Comparison of ENCODE assay signal across 8 mouse cellular contexts in the genomic region with DNA sequence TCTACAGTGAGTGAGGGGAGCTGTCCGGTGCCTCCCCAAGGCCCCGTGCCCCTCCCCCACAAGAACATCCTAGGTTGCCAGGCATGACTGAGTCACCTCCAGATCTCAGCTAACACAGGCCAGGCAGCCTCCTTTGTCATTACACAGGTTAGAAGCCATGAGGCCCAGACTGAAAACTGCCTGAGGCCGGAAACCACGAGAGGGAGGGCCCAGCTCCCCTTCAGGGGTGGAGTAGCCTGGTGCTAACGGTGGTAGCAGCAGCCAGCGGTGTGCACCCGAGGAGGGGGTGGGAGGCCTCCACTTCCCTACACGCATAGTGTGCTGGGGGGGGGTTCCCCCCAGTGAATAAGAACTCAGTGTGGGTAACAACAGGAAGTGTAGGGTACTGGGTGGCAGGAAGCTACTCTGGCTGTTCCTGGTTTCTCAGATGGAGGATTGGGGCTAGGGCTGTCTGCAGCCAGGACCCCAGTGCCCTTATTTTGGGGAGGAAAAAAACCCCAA. TPM values are rescaled to one million over a fixed set of nuclear protein-coding genes. Genes with fewer than 3 reads are reported as not detected.
DNase-seq lines count a peak whose midpoint lies in the region; ATAC-seq and TF ChIP-seq lines count a peak whose summit lies in the region.

No protein-coding gene starts in this region.

- TF ChIP-seq POLR2A in small intestine, adult 2 months (IDR thresholded peaks at IDR 0.05; ENCODE audit: low read depth, low read length): no peak

- no peak overlapping the region for H3K27ac ChIP-seq in hindbrain, embryonic 13.5 days
- H3K27ac ChIP-seq in hindbrain, embryonic 10.5 days: no peak overlapping the region
- H3K27ac ChIP-seq in limb, embryonic 11.5 days (replicated peaks; ENCODE audit: low read depth, low read length): no peak overlapping the region
- H3K27ac ChIP-seq in small intestine, adult 2 months (ENCODE audit: insufficient read depth, low read depth, low read length): peak overlapping the region; percentile 27; the same call in 1 of the 2 replicates
- H3K27ac ChIP-seq in forebrain, embryonic 14.5 days (ENCODE audit: low read depth, low read length): no peak overlapping the region

- H3K36me3 ChIP-seq in hindbrain, embryonic 13.5 days: no peaks in the 10 kb centered on the region
- H3K36me3 ChIP-seq in hindbrain, embryonic 10.5 days: no peaks in the 10 kb centered on the region
- H3K36me3 ChIP-seq in limb, embryonic 11.5 days (ENCODE audit: control insufficient read depth, insufficient read depth, low read length): no peaks in the 10 kb centered on the region
- H3K36me3 ChIP-seq in small intestine, adult 2 months (ENCODE audit: control insufficient read depth, insufficient read depth, low read length): no peaks in the 10 kb centered on the region
- H3K36me3 ChIP-seq in forebrain, embryonic 14.5 days (ENCODE audit: control insufficient read depth, insufficient read depth, low read length): no peaks in the 10 kb centered on the region

- WGBS in hindbrain, embryonic 13.5 days: 50% methylated on average over 8 of the region's 8 CpGs
- 61% methylated on average over 8 of the region's 8 CpGs for WGBS in hindbrain, embryonic 10.5 days
- WGBS in limb, embryonic 11.5 days: 48% methylated on average over 8 of the region's 8 CpGs
- WGBS in small intestine, adult 2 months: 59% methylated on average over 8 of the region's 8 CpGs
- WGBS in forebrain, embryonic 14.5 days: 62% methylated on average over 8 of the region's 8 CpGs

- no peak for DNase-seq in hindbrain, embryonic 10.5 days (ENCODE audit: low spot score)
- DNase-seq in c-Kit-positive CD71-negative TER-119-negative erythroid progenitor cells, embryonic 14.5 days (ENCODE audit: low read depth): peak; percentile 84
- DNase-seq in limb, embryonic 11.5 days (ENCODE audit: low spot score): no peak
- DNase-seq in cerebellum, postnatal 4 days (ENCODE audit: low spot score in 2 of 2): no peak
- no peak for DNase-seq in cerebellum, postnatal 36 days
- no peak for DNase-seq in forebrain, embryonic 14.5 days (ENCODE audit: low spot score)

- no peaks in the 10 kb centered on the region for H3K9me3 ChIP-seq in hindbrain, embryonic 13.5 days
- no peaks in the 10 kb centered on the region for H3K9me3 ChIP-seq in hindbrain, embryonic 10.5 days
- H3K9me3 ChIP-seq in limb, embryonic 11.5 days (ENCODE audit: control insufficient read depth, low read length): no peaks in the 10 kb centered on the region
- H3K9me3 ChIP-seq in forebrain, embryonic 14.5 days (replicated peaks; ENCODE audit: control insufficient read depth, low read length): no peaks in the 10 kb centered on the region

- no peak for TF ChIP-seq CTCF in small intestine, adult 2 months (IDR thresholded peaks at IDR 0.05; ENCODE audit: extremely low read depth, insufficient read length, insufficient replicate concordance, low read depth, low read length)

- H3K9ac ChIP-seq in hindbrain, embryonic 13.5 days: peak overlapping the region; percentile 24
- H3K9ac ChIP-seq in limb, embryonic 11.5 days (ENCODE audit: low read length): 0 out of 2 replicates have a peak overlapping the region, but pooled peaks have one; percentile 12
- no peak overlapping the region for H3K9ac ChIP-seq in forebrain, embryonic 14.5 days (ENCODE audit: low read length)

- H3K4me3 ChIP-seq in hindbrain, embryonic 13.5 days: no peak overlapping the region
- H3K4me3 ChIP-seq in hindbrain, embryonic 10.5 days: no peak overlapping the region
- H3K4me3 ChIP-seq in limb, embryonic 11.5 days (ENCODE audit: low read depth, low read length): no peak overlapping the region
- 0 out of 2 replicates have a peak overlapping the region, but pooled peaks have one; percentile 10 for H3K4me3 ChIP-seq in small intestine, adult 2 months (ENCODE audit: low read depth, low read length)
- no peak overlapping the region for H3K4me3 ChIP-seq in forebrain, embryonic 14.5 days (ENCODE audit: low read depth, low read length)

- H3K27me3 ChIP-seq in hindbrain, embryonic 13.5 days: peaks cover 53% of the 10 kb centered on the region
- H3K27me3 ChIP-seq in hindbrain, embryonic 10.5 days (ENCODE audit: insufficient read depth, poor library complexity, severe bottlenecking): peaks cover 62% of the 10 kb centered on the region
- peaks cover 32% of the 10 kb centered on the region for H3K27me3 ChIP-seq in limb, embryonic 11.5 days (ENCODE audit: control insufficient read depth, insufficient read depth, low read length)
- peaks cover 16% of the 10 kb centered on the region for H3K27me3 ChIP-seq in small intestine, adult 2 months (ENCODE audit: control insufficient read depth, insufficient read depth, low read length)
- H3K27me3 ChIP-seq in forebrain, embryonic 14.5 days (replicated peaks; ENCODE audit: control insufficient read depth, insufficient read depth, low read length): peaks cover 26% of the 10 kb centered on the region

- no peak for ATAC-seq in hindbrain, embryonic 13.5 days (ENCODE audit: low FRiP score)
- no peak for ATAC-seq in limb, embryonic 11.5 days (ENCODE audit: insufficient number of reproducible peaks, low FRiP score, low TSS enrichment, low read depth)
- no peak for ATAC-seq in forebrain, embryonic 14.5 days

- no peak overlapping the region for H3K4me2 ChIP-seq in hindbrain, embryonic 13.5 days
- H3K4me2 ChIP-seq in limb, embryonic 11.5 days (ENCODE audit: low read depth, severe bottlenecking): no peak overlapping the region
- no peak overlapping the region for H3K4me2 ChIP-seq in forebrain, embryonic 14.5 days (ENCODE audit: low read length)

- peaks cover 28% of the 10 kb centered on the region for H3K4me1 ChIP-seq in hindbrain, embryonic 13.5 days (replicated peaks)
- peaks cover 26% of the 10 kb centered on the region for H3K4me1 ChIP-seq in hindbrain, embryonic 10.5 days (replicated peaks)
- peaks cover 11% of the 10 kb centered on the region; the same call in 1 of the 2 replicates for H3K4me1 ChIP-seq in limb, embryonic 11.5 days (ENCODE audit: control insufficient read depth, insufficient read depth, low read length)
- H3K4me1 ChIP-seq in small intestine, adult 2 months (ENCODE audit: control insufficient read depth, insufficient read depth, insufficient read length, low read length): peaks cover 7% of the 10 kb centered on the region
- H3K4me1 ChIP-seq in forebrain, embryonic 14.5 days (ENCODE audit: control insufficient read depth, insufficient read depth, low read length): no peaks in the 10 kb centered on the region

RNA-seq across cellular contexts. Expression of a gene that starts 4.0 kb away (rescaled TPM):
- 3.1 and 3.3 TPM in 2 replicates for polyA plus RNA-seq in hindbrain, embryonic 13.5 days (2015; fragmentation: Nextera tagmentation; extraction: Ambion mirVana)
- 0.72 and 1.5 TPM in 2 replicates for polyA plus RNA-seq in hindbrain, embryonic 10.5 days (2016; fragmentation: Nextera tagmentation; extraction: Ambion mirVana)
- 0.20 and 0.69 TPM in 2 replicates for polyA plus RNA-seq in limb, embryonic 11.5 days (2014; fragmentation: Nextera tagmentation; extraction: Ambion mirVana)
- 7.1 and 8.4 TPM in 2 replicates for polyA plus RNA-seq in small intestine, adult 2 months (2012; rRNA removed)
- polyA plus RNA-seq in forebrain, embryonic 14.5 days (2014; fragmentation: Nextera tagmentation; extraction: Ambion mirVana): 1.2 and 3.2 TPM in 2 replicates

RNA-seq across cellular contexts. Expression of a gene that starts 33.4 kb away (rescaled TPM):
- 0.87 and 1.3 TPM in 2 replicates for polyA plus RNA-seq in hindbrain, embryonic 13.5 days (2015; fragmentation: Nextera tagmentation; extraction: Ambion mirVana)
- polyA plus RNA-seq in hindbrain, embryonic 10.5 days (2016; fragmentation: Nextera tagmentation; extraction: Ambion mirVana): 0.24 and 0.27 TPM in 2 replicates
- polyA plus RNA-seq in limb, embryonic 11.5 days (2014; fragmentation: Nextera tagmentation; extraction: Ambion mirVana): 0.23 and 0.48 TPM in 2 replicates
- 0.50 and 0.51 TPM in 2 replicates for polyA plus RNA-seq in small intestine, adult 2 months (2012; rRNA removed)
- polyA plus RNA-seq in forebrain, embryonic 14.5 days (2014; fragmentation: Nextera tagmentation; extraction: Ambion mirVana): 0.78 and 1.2 TPM in 2 replicates

RNA-seq across cellular contexts. Expression of a gene that starts 42.7 kb away (rescaled TPM):
- 21.3 and 22.3 TPM in 2 replicates for polyA plus RNA-seq in hindbrain, embryonic 13.5 days (2015; fragmentation: Nextera tagmentation; extraction: Ambion mirVana)
- 7.7 and 8.9 TPM in 2 replicates for polyA plus RNA-seq in hindbrain, embryonic 10.5 days (2016; fragmentation: Nextera tagmentation; extraction: Ambion mirVana)
- 8.3 and 9.5 TPM in 2 replicates for polyA plus RNA-seq in limb, embryonic 11.5 days (2014; fragmentation: Nextera tagmentation; extraction: Ambion mirVana)
- 0.86 and 2.2 TPM in 2 replicates for polyA plus RNA-seq in small intestine, adult 2 months (2012; rRNA removed)
- polyA plus RNA-seq in forebrain, embryonic 14.5 days (2014; fragmentation: Nextera tagmentation; extraction: Ambion mirVana): 9.6 and 13.4 TPM in 2 replicates

RNA-seq across cellular contexts. Expression of a gene that starts 43.3 kb away (rescaled TPM):
- 0.40 and 0.58 TPM in 2 replicates for polyA plus RNA-seq in hindbrain, embryonic 13.5 days (2015; fragmentation: Nextera tagmentation; extraction: Ambion mirVana)
- not detected in 2 replicates for polyA plus RNA-seq in hindbrain, embryonic 10.5 days (2016; fragmentation: Nextera tagmentation; extraction: Ambion mirVana)
- not detected in 2 replicates for polyA plus RNA-seq in limb, embryonic 11.5 days (2014; fragmentation: Nextera tagmentation; extraction: Ambion mirVana)
- not detected in 2 replicates for polyA plus RNA-seq in small intestine, adult 2 months (2012; rRNA removed)
- polyA plus RNA-seq in forebrain, embryonic 14.5 days (2014; fragmentation: Nextera tagmentation; extraction: Ambion mirVana): not detected in 2 replicates

RNA-seq across cellular contexts. Expression of a gene that starts 58.9 kb away (rescaled TPM):
- polyA plus RNA-seq in hindbrain, embryonic 13.5 days (2015; fragmentation: Nextera tagmentation; extraction: Ambion mirVana): 3.6 and 4.3 TPM in 2 replicates
- polyA plus RNA-seq in hindbrain, embryonic 10.5 days (2016; fragmentation: Nextera tagmentation; extraction: Ambion mirVana): 1.7 and 2.3 TPM in 2 replicates
- polyA plus RNA-seq in limb, embryonic 11.5 days (2014; fragmentation: Nextera tagmentation; extraction: Ambion mirVana): 5.2 and 5.6 TPM in 2 replicates
- polyA plus RNA-seq in small intestine, adult 2 months (2012; rRNA removed): 4.3 and 11.4 TPM in 2 replicates
- 4.8 and 5.4 TPM in 2 replicates for polyA plus RNA-seq in forebrain, embryonic 14.5 days (2014; fragmentation: Nextera tagmentation; extraction: Ambion mirVana)
